Mouse (Mus musculus): Measurements from ENCODE around the gene Nuak2.
A peak's percentile ranks its signal among the peaks of the same experiment; 100 is the strongest.

DNA sequence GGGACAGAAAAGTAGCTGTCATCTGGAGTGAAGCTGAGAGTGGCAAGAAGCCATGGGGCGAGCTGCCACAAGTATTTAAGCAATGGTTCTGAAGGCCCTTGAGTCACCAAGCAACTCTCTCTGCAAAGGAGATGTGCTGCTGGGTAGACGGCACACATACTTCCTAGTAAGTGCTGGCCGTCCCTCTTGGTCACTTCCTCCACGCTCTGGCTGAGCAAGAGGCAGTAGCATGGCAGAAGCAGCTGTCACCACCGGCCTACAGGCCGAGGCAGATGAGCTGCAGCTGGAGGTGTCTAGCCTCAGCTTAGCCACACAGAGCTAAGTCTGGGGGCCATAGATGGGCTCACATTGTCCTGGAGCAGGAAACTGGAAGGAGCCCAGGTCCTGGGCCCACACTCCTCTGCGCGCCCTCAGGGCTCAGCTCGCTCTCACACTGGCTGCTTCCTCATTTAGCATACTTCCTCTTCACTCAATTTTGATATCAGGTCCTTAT lies 54.8 kb downstream of the Nuak2 start:
- TF ChIP-seq CTCF (IDR thresholded peaks at IDR 0.05) = no peak
- TF ChIP-seq EP300 (IDR thresholded peaks at IDR 0.05) = 0 out of 2 replicates have a peak, but pooled peaks have one; percentile 27
